Mouse (Mus musculus) duodenum, adult 2 months (tissue): ENCODE results near the gene Rhox8. TPM values are rescaled to one million over a fixed set of nuclear protein-coding genes. Genes with fewer than 3 reads are reported as not detected.

Experiments
- polyA plus RNA-seq: library from polyadenylated mRNA; depleted of rRNA; stranded (reverse); fragments of >200 nt; gene quantifications from 2 replicates; pipeline ENCODE4 v1.2.3, GENCODE M21; 2012; ENCODE audit warnings: low replicate concordance; rRNA removed

Gene Rhox8
- not detected in 2 replicates for polyA plus RNA-seq

GRCm38 (mm10) chrX:37878844-37879243 is at the start of gene Rhox8:
Gene Rhox8 (minus strand): TSS chrX:37878944.

GRCm38 (mm10) chrX:37901670-37902069 is 22.9 kb upstream of the Rhox8 start, which contains the start of gene Rhox9:
Gene Rhox9 (minus strand): TSS chrX:37901770.

DNA sequence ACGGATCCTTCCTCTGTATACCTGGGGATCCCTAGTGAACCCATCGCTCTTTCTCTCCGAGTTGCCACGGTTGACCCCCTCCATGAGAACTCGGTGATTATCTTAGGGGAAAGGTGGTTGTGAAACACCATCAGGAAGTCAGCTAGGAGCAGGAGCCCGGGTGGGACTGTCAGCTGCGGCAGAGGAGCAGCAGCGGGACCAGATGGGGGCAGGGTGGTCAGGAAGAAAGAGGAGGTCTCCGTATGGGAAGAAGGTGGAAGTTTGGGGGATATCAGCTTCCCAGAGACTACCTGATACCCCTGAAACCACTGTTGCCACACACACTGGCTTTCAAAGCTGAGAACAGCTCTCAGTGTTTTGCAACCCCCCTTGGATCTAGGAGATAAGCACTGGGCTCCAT is 18.4 kb upstream of the Rhox8 start, which contains the start of gene Rhox7b:
TSS of gene Rhox7b (minus strand) at position 101 of the 400 bp plus-strand sequence.

GRCm38 (mm10) chrX:37831386-37831785 is 47.4 kb downstream of the Rhox8 start, which contains the start of gene Rhox7a:
Gene Rhox7a (plus strand): TSS chrX:37831686.

DNA sequence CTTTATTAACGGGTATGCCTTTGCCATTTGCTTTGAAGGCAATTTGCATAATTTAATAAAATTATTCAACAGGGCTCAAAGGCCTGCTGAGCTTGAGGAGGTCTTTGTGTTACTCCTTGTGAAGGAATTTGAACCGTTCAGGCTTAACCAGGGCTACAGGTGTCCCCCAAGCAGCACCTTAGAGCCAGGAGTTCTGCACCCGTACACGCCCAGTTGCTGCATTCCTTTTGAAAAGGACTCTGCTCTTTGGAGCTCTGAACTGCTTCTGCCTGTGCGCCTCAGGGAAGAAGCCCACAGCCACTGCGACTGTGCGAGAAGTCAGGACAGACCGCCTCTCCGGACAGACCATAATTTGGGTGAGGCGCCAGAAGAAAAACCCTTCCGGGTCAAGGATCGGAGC is 52.1 kb downstream of the Rhox8 start, which contains the start of gene Rhox6:
TSS of gene Rhox6 (plus strand) at position 301 of the 400 bp plus-strand sequence.

Other genes with a start within 250 kb of the Rhox8 start
- gene Rhox2g, start 235.5 kb downstream of the Rhox8 start, polyA plus RNA-seq = not detected in 2 replicates
- not detected in 2 replicates for gene Rhox4g, start 227.6 kb downstream of the Rhox8 start, polyA plus RNA-seq
- gene Rhox3h, start 210.2 kb downstream of the Rhox8 start, polyA plus RNA-seq = not detected in 2 replicates
- not detected in 2 replicates for gene Rhox2h, start 205.7 kb downstream of the Rhox8 start, polyA plus RNA-seq
- gene Rhox5, start 74.1 kb downstream of the Rhox8 start, polyA plus RNA-seq = not detected in 2 replicates
- gene Rhox6, start 52.0 kb downstream of the Rhox8 start, polyA plus RNA-seq = not detected in 2 replicates
- gene Rhox7a, start 47.3 kb downstream of the Rhox8 start, polyA plus RNA-seq = not detected in 2 replicates
- not detected in 2 replicates for gene Rhox7b, start 18.3 kb upstream of the Rhox8 start, polyA plus RNA-seq
- not detected in 2 replicates for gene Rhox9, start 22.8 kb upstream of the Rhox8 start, polyA plus RNA-seq
- gene Btg1-ps1, start 139.9 kb upstream of the Rhox8 start, polyA plus RNA-seq = not detected in 2 replicates
- not detected in 2 replicates for gene Btg1-ps2, start 164.2 kb upstream of the Rhox8 start, polyA plus RNA-seq
- gene Rhox10, start 187.5 kb upstream of the Rhox8 start, polyA plus RNA-seq = not detected in 2 replicates
- not detected in 2 replicates for gene Rhox11, start 206.2 kb upstream of the Rhox8 start, polyA plus RNA-seq
- not detected in 2 replicates for gene Rhox12, start 232.0 kb upstream of the Rhox8 start, polyA plus RNA-seq
- gene Rhox13, start 242.3 kb upstream of the Rhox8 start, polyA plus RNA-seq = not detected in 2 replicates